Mouse (Mus musculus): ENCODE measurements around the gene Rtp2.

GRCm38 (mm10) chr16:23968888-23969287 is 36.7 kb upstream of the Rtp2 start:
- TF ChIP-seq CTCF (IDR thresholded peaks at IDR 0.05; ENCODE audit: low read depth, low read length) (no peak), POLR2A (IDR thresholded peaks at IDR 0.05; ENCODE audit: extremely low read depth, insufficient read depth, low read length) (no peak)

Measured in liver, adult 2 months (tissue).